16 mouse cellular contexts compared by ENCODE assay signal in genomic region chr13:31139686-31140085, GRCm38 (mm10).
"Had no signal": no experiment of that assay in that cellular context is flagged by ENCODE, and none has a peak within 500 bp of the region (broad histone marks: within the 10 kb centered on the region; RNA-seq: fewer than 3 reads in every experiment).

No protein-coding gene starts in this region.

- H3K4me1 ChIP-seq: neural tube, embryonic 13.5 days; neural tube, embryonic 15.5 days; stomach, embryonic 15.5 days had no signal

- H3K27ac ChIP-seq: neural tube, embryonic 13.5 days; neural tube, embryonic 15.5 days; stomach, embryonic 15.5 days; stomach, postnatal 0 days had no signal

- H3K9me3 ChIP-seq: neural tube, embryonic 13.5 days; neural tube, embryonic 15.5 days; stomach, embryonic 15.5 days had no signal

- H3K4me2 ChIP-seq: neural tube, embryonic 13.5 days; neural tube, embryonic 15.5 days; stomach, embryonic 15.5 days had no signal

- DNase-seq: retina, postnatal 1 day; right cerebral cortex, adult 18-20 months; right cerebral cortex, postnatal 14 days; right cerebral cortex, postnatal 25 days; right cerebral cortex, postnatal 4 days; spleen, adult 18-20 months; thymus, adult 18-20 months; thymus, adult 2 months; thymus, postnatal 14 days; thymus, postnatal 25 days; thymus, postnatal 36 days; thymus, postnatal 4 days had no signal

- H3K27me3 ChIP-seq: neural tube, embryonic 13.5 days; neural tube, embryonic 15.5 days; stomach, embryonic 15.5 days had no signal

- H3K36me3 ChIP-seq: neural tube, embryonic 13.5 days; neural tube, embryonic 15.5 days; stomach, embryonic 15.5 days had no signal

- H3K9ac ChIP-seq: neural tube, embryonic 13.5 days; neural tube, embryonic 15.5 days; stomach, embryonic 15.5 days had no signal

- H3K4me3 ChIP-seq: neural tube, embryonic 13.5 days; neural tube, embryonic 15.5 days; stomach, embryonic 15.5 days had no signal
